Mouse (Mus musculus): ENCODE results near the gene Kmt2e. TPM values are rescaled to one million over a fixed set of nuclear protein-coding genes. Genes with fewer than 3 reads are reported as not detected.

The Kmt2e gene
- total and polyA plus RNA-seq, 3 experiments: 16.2 to 75.6 (median 29.3) TPM

- TF ChIP-seq ELF1 (IDR thresholded peaks at IDR 0.05; ENCODE audit: low read depth, low read length): peak; percentile 73
- no peak; the same call in 1 of the 2 replicates for TF ChIP-seq MAFK (IDR thresholded peaks at IDR 0.05; ENCODE audit: borderline replicate concordance, low read depth, low read length)
- no peak; the same call in 1 of the 2 replicates for TF ChIP-seq JUND (IDR thresholded peaks at IDR 0.05; ENCODE audit: low read depth, low read length)
- peak; percentile 63; the same call in 1 of the 2 replicates for TF ChIP-seq MAZ (IDR thresholded peaks at IDR 0.05; ENCODE audit: low read depth, low read length)
- peak; percentile 99 for TF ChIP-seq ETS1 (IDR thresholded peaks at IDR 0.05; ENCODE audit: low read depth, low read length)
- TF ChIP-seq GATA1 (IDR thresholded peaks at IDR 0.05; ENCODE audit: low read depth, low read length): peak; percentile 85
- peak; percentile 78 for TF ChIP-seq CHD2 (IDR thresholded peaks at IDR 0.05; ENCODE audit: low read length)
- peak; percentile 96; the same call in 1 of the 2 replicates for TF ChIP-seq ZMIZ1 (IDR thresholded peaks at IDR 0.05; ENCODE audit: low read depth, low read length)
- TF ChIP-seq ZNF384 (IDR thresholded peaks at IDR 0.05; ENCODE audit: low read depth, low read length): no peak
- peak; percentile 67 for TF ChIP-seq MYC (IDR thresholded peaks at IDR 0.05; ENCODE audit: low read depth, low read length)
- TF ChIP-seq USF2 (IDR thresholded peaks at IDR 0.05; ENCODE audit: borderline replicate concordance in 1 of 2, insufficient read depth in 1 of 2, low read depth in 1 of 2, low read length in 2 of 2): 0 out of 4 replicates have a peak, but pooled peaks of 1 of the 2 experiments have one; percentile 39
- TF ChIP-seq RCOR1 (IDR thresholded peaks at IDR 0.05; ENCODE audit: low read depth, low read length): 0 out of 2 replicates have a peak, but pooled peaks have one; percentile 7
- no peak for TF ChIP-seq UBTF (IDR thresholded peaks at IDR 0.05; ENCODE audit: borderline replicate concordance, insufficient read depth, low read depth, low read length)
- peak; percentile 93 for TF ChIP-seq USF1 (IDR thresholded peaks at IDR 0.05; ENCODE audit: low read depth, low read length)
- TF ChIP-seq NELFE (IDR thresholded peaks at IDR 0.05; ENCODE audit: low read depth, low read length): peak; percentile 91
Measured at GRCm38 (mm10) chr5:23432708-23433645, 1.3 kb upstream of the Kmt2e start (continued).

- peak overlapping the region; percentile 95 for H3K9ac ChIP-seq (ENCODE audit: control insufficient read depth, low read depth, low read length, poor library complexity, severe bottlenecking)
- H3K36me3 ChIP-seq (ENCODE audit: control insufficient read depth in 1 of 2, insufficient read depth in 2 of 2, low read length in 2 of 2): peaks cover 2 to 39% of the 10 kb centered on the region in 2 experiments; a peak in 3 of 4 replicates
- TF ChIP-seq POLR2A (IDR thresholded peaks at IDR 0.05; ENCODE audit: control insufficient read depth in 1 of 2, insufficient read depth in 1 of 2, low read depth in 1 of 2, low read length in 2 of 2, poor library complexity in 1 of 2): peak; percentile 24 to 42; a peak in 3 of 4 replicates
- 0 out of 6 replicates have a peak, but pooled peaks of 1 of the 3 experiments have one; percentile 1 for TF ChIP-seq CTCF (IDR thresholded peaks at IDR 0.05 in 2 of 3, conservative IDR thresholded peaks at IDR 0.05 in 1 of 3; ENCODE audit: control insufficient read depth in 1 of 3, insufficient read depth in 1 of 3, low read depth in 2 of 3, low read length in 3 of 3, poor library complexity in 1 of 3, severe bottlenecking in 1 of 3)
- TF ChIP-seq ZMIZ1 (IDR thresholded peaks at IDR 0.05; ENCODE audit: low read depth, low read length): peak; percentile 40; the same call in 1 of the 2 replicates
- peak; percentile 37 for TF ChIP-seq TBP (IDR thresholded peaks at IDR 0.05; ENCODE audit: low read depth, low read length)
- TF ChIP-seq RCOR1 (IDR thresholded peaks at IDR 0.05; ENCODE audit: low read depth, low read length): no peak
- TF ChIP-seq ELF1 (IDR thresholded peaks at IDR 0.05; ENCODE audit: low read depth, low read length): no peak
- peak; percentile 24 for TF ChIP-seq CHD1 (IDR thresholded peaks at IDR 0.05; ENCODE audit: low read depth, low read length)
- peak overlapping the region; percentile 98 for H3K27ac ChIP-seq (ENCODE audit: control insufficient read depth, low read depth, low read length)
- H3K9me3 ChIP-seq (replicated peaks; ENCODE audit: insufficient read depth, low read length): no peaks in the 10 kb centered on the region
- peaks cover 6 to 31% of the 10 kb centered on the region in 2 experiments for H3K4me1 ChIP-seq (ENCODE audit: control insufficient read depth in 1 of 2, insufficient read depth in 2 of 2, low read length in 2 of 2)
- peak; percentile 86 for DNase-seq (ENCODE audit: low read depth, low spot score)
- peaks cover 67% of the 10 kb centered on the region for H3K79me2 ChIP-seq (ENCODE audit: control insufficient read depth, insufficient read depth, low read length, poor library complexity)
- H3K4me3 ChIP-seq (ENCODE audit: control insufficient read depth in 1 of 2, insufficient read depth in 1 of 2, low read depth in 2 of 2, low read length in 2 of 2): peak overlapping the region; percentile 70 to 87
- no peaks in the 10 kb centered on the region for H3K27me3 ChIP-seq (ENCODE audit: control insufficient read depth in 1 of 2, insufficient read depth in 2 of 2, low read length in 2 of 2)
Measured at GRCm38 (mm10) chr5:23434598-23435481, 599 bp downstream of the Kmt2e start.
